In genomic region chr13:41423463-41424074, GRCm38 (mm10) we compare ENCODE assay signal across 9 mouse cellular contexts.
A peak's percentile ranks its signal among the peaks of the same experiment; 100 is the strongest.
DNase-seq lines count a peak whose midpoint lies in the region; ATAC-seq lines count a peak whose summit lies in the region.
"Had no signal": no experiment of that assay in that cellular context is flagged by ENCODE, and none has a peak within 500 bp of the region (broad histone marks: within the 10 kb centered on the region; RNA-seq: fewer than 3 reads in every experiment).

No protein-coding gene starts in this region.

- 58% methylated on average over 10 of the region's 10 CpGs for WGBS in kidney, embryonic 15.5 days
- WGBS in liver, embryonic 15.5 days (ENCODE audit: insufficient replicate concordance) = 55% methylated on average over 10 of the region's 10 CpGs
- 88% methylated on average over 10 of the region's 10 CpGs for WGBS in hindbrain, embryonic 13.5 days

- H3K4me1 ChIP-seq in kidney, embryonic 15.5 days = peaks cover 9% of the 10 kb centered on the region; the same call in 1 of the 2 replicates
- peaks cover 4% of the 10 kb centered on the region; the same call in 1 of the 2 replicates for H3K4me1 ChIP-seq in liver, embryonic 15.5 days (replicated peaks)
- no peaks in the 10 kb centered on the region for H3K4me1 ChIP-seq in hindbrain, embryonic 13.5 days (replicated peaks)

- peak; percentile 71; the same call in 1 of the 2 replicates for ATAC-seq in kidney, embryonic 15.5 days (replicated peaks; ENCODE audit: low FRiP score)
- ATAC-seq in liver, embryonic 15.5 days (ENCODE audit: insufficient read depth) = peak; percentile 78
- ATAC-seq in hindbrain, embryonic 13.5 days (ENCODE audit: low FRiP score) = no peak
- ATAC-seq in megakaryocyte-erythroid progenitor cell, adult 5-6 weeks (replicated peaks; ENCODE audit: low FRiP score, low TSS enrichment, poor library complexity, severe bottlenecking) = no peak

- peak overlapping the region; percentile 66; the same call in 1 of the 2 replicates for H3K27ac ChIP-seq in kidney, embryonic 15.5 days
- H3K27ac ChIP-seq in liver, embryonic 15.5 days (replicated peaks) = no peak overlapping the region
- H3K27ac ChIP-seq in hindbrain, embryonic 13.5 days = no peak overlapping the region
- H3K27ac ChIP-seq: macrophage had no signal

- no peak overlapping the region for H3K4me2 ChIP-seq in kidney, embryonic 15.5 days
- no peak overlapping the region for H3K4me2 ChIP-seq in liver, embryonic 15.5 days
- H3K4me2 ChIP-seq in hindbrain, embryonic 13.5 days = no peak overlapping the region

- no peak overlapping the region for H3K4me3 ChIP-seq in kidney, embryonic 15.5 days (replicated peaks)
- no peak overlapping the region for H3K4me3 ChIP-seq in liver, embryonic 15.5 days (replicated peaks)
- no peak overlapping the region for H3K4me3 ChIP-seq in hindbrain, embryonic 13.5 days

- no peak overlapping the region for H3K9ac ChIP-seq in kidney, embryonic 15.5 days
- no peak overlapping the region for H3K9ac ChIP-seq in liver, embryonic 15.5 days
- H3K9ac ChIP-seq in hindbrain, embryonic 13.5 days = no peak overlapping the region

- H3K36me3 ChIP-seq in kidney, embryonic 15.5 days = no peaks in the 10 kb centered on the region
- no peaks in the 10 kb centered on the region for H3K36me3 ChIP-seq in liver, embryonic 15.5 days (replicated peaks)
- no peaks in the 10 kb centered on the region for H3K36me3 ChIP-seq in hindbrain, embryonic 13.5 days

- no peaks in the 10 kb centered on the region for H3K9me3 ChIP-seq in kidney, embryonic 15.5 days (replicated peaks)
- H3K9me3 ChIP-seq in liver, embryonic 15.5 days (replicated peaks) = no peaks in the 10 kb centered on the region
- H3K9me3 ChIP-seq in hindbrain, embryonic 13.5 days = no peaks in the 10 kb centered on the region

- no peaks in the 10 kb centered on the region for H3K27me3 ChIP-seq in kidney, embryonic 15.5 days
- H3K27me3 ChIP-seq in liver, embryonic 15.5 days = no peaks in the 10 kb centered on the region
- no peaks in the 10 kb centered on the region for H3K27me3 ChIP-seq in hindbrain, embryonic 13.5 days

- peak; percentile 28 to 35 for DNase-seq in urinary bladder, postnatal 36 days (ENCODE audit: low spot score in 2 of 2)
- DNase-seq in urinary bladder, postnatal 25 days (ENCODE audit: low spot score) = no peak
- DNase-seq in embryo, embryonic 10.5 days (ENCODE audit: low spot score) = no peak
- DNase-seq: cerebellum, postnatal 14 days had no signal

Comparison
In these comparisons a context has a peak if more than half of its experiments do, and no peak if none do; other contexts are left out.
1. DNase-seq: peak in urinary bladder, postnatal 36 days (2 of 2); none in urinary bladder, postnatal 25 days (single experiment) and embryo, embryonic 10.5 days (single experiment).
2. ATAC-seq: peak in kidney, embryonic 15.5 days (single experiment) and liver, embryonic 15.5 days (single experiment); none in hindbrain, embryonic 13.5 days (single experiment) and megakaryocyte-erythroid progenitor cell, adult 5-6 weeks (single experiment).